Mouse (Mus musculus) cerebellum, adult 2 months (tissue): ENCODE results near the gene Tns2. TPM values are rescaled to one million over a fixed set of nuclear protein-coding genes. Genes with fewer than 3 reads are reported as not detected.
"Not testable (repeated sequence)": the region's sequence is repeated elsewhere in the genome, so short reads cannot be mapped to it uniquely, and the experiment has no call there.

Experiments used
- DNase-seq, 2 experiments: peaks; one replicate each; pipeline ENCODE4 v3.0.0; 2021
- H3K27ac ChIP-seq: fragments of 200-500 bp; 2 replicates; pipeline ENCODE4 v1.5.1; 2012; ENCODE audit warnings: low read length, control low read depth, inconsistent platforms; ENCODE audit not compliant: insufficient read depth
- H3K27me3 ChIP-seq: fragments of 200-500 bp; 2 replicates; pipeline ENCODE4 v1.6.1; 2012; ENCODE audit warnings: inconsistent platforms, mild to moderate bottlenecking, low read length, moderate library complexity; ENCODE audit not compliant: control insufficient read depth, insufficient read depth
- H3K4me1 ChIP-seq: fragments of 200-500 bp; 2 replicates; pipeline ENCODE4 v1.6.1; 2011; ENCODE audit warnings: low read length; ENCODE audit not compliant: control insufficient read depth, insufficient read depth
- H3K4me3 ChIP-seq: fragments of 200-500 bp; replicated peaks from 2 replicates; pipeline ENCODE3; 2011; ENCODE audit warnings: mild to moderate bottlenecking, low read depth, low read length, control low read depth; ENCODE audit not compliant: insufficient read depth
- CTCF ChIP-seq: fragments of 200-500 bp; IDR thresholded peaks from 2 replicates; pipeline ENCODE4 v1.5.1; 2011; ENCODE audit warnings: low read depth, mild to moderate bottlenecking, control low read depth, low read length, moderate library complexity, borderline replicate concordance; ENCODE audit not compliant: insufficient read depth
- POLR2A ChIP-seq: fragments of 200-500 bp; IDR thresholded peaks from 2 replicates; pipeline ENCODE4 v1.6.1; 2011; ENCODE audit warnings: low read length, control low read depth, borderline replicate concordance; ENCODE audit not compliant: insufficient read depth
- WGBS: fragments of 180-500 bp; shearing (Covaris S2); methylation state at CpG from one replicate; pipeline ENCODE4 v1.1.7; 2018; 5-methylcytosine and 5-hydroxymethylcytosine counted together
- polyA plus RNA-seq: library from polyadenylated mRNA; depleted of rRNA; stranded (reverse); fragments of >200 nt; gene quantifications from 2 replicates; pipeline ENCODE4 v1.2.3, GENCODE M21; 2012

Gene Tns2
- polyA plus RNA-seq, 1 experiment, result 33.7 TPM

GRCm38 (mm10) chr15:102073559-102074069 lies 26.6 kb upstream of the Tns2 start, which contains the start of gene Eif4b:
Gene Eif4b (plus strand): TSS chr15:102073773.
- no peaks in the 10 kb centered on the region for H3K4me1 ChIP-seq
- TF ChIP-seq CTCF (no peak), POLR2A (peak; percentile 52; the same call in 1 of the 2 replicates)
- peak within 1 kb of the TSS; percentile 89 for H3K4me3 ChIP-seq
- peak; percentile 98 for DNase-seq
- no peaks in the 10 kb centered on the region for H3K27me3 ChIP-seq
- WGBS, result under 1% methylated on average over 58 of the region's 58 CpGs
- H3K27ac ChIP-seq, result peak within 1 kb of the TSS; percentile 81

- under 1% methylated on average over 57 of the region's 57 CpGs for WGBS
- Histone ChIP-seq H3K27me3 (no peaks in the 10 kb centered on the region), H3K27ac (peak overlapping the region; percentile 81), H3K4me3 (peak overlapping the region; percentile 89), H3K4me1 (no peaks in the 10 kb centered on the region)
- peak in 1 of 2 experiments; percentile 67 for DNase-seq
- TF ChIP-seq CTCF, result no peak
- no peak for TF ChIP-seq POLR2A
Observed at GRCm38 (mm10) chr15:102074070-102074731, 26.0 kb upstream of the Tns2 start.

GRCm38 (mm10) chr15:102074876-102075585 lies 25.2 kb upstream of the Tns2 start:
- WGBS, result 13% methylated on average over 11 of the region's 11 CpGs
- TF ChIP-seq CTCF, result no peak
- no peak for TF ChIP-seq POLR2A

GRCm38 (mm10) chr15:102077111-102077677 lies 23.0 kb upstream of the Tns2 start:
- TF ChIP-seq CTCF, result no peak
- no peak for TF ChIP-seq POLR2A
- Histone ChIP-seq H3K4me1 (no peaks in the 10 kb centered on the region), H3K4me3 (no peak overlapping the region), H3K27ac (no peak overlapping the region), H3K27me3 (no peaks in the 10 kb centered on the region)
- DNase-seq, result no peak
- WGBS, result 83% methylated on average over 2 of the region's 2 CpGs

More at GRCm38 (mm10) chr15:102074876-102075585, 25.2 kb upstream of the Tns2 start:
- Histone ChIP-seq H3K27me3 (no peaks in the 10 kb centered on the region), H3K4me3 (no peak overlapping the region), H3K27ac (no peak overlapping the region), H3K4me1 (no peaks in the 10 kb centered on the region)
- no peak for DNase-seq

GRCm38 (mm10) chr15:102079221-102079620 lies 21.0 kb upstream of the Tns2 start:
- WGBS, result 64% methylated on average over 4 of the region's 4 CpGs

GRCm38 (mm10) chr15:102079924-102080323 lies 20.3 kb upstream of the Tns2 start:
- DNase-seq, H3K4me1 ChIP-seq, H3K27me3 ChIP-seq, H3K27ac ChIP-seq, H3K4me3 ChIP-seq: not testable (repeated sequence)
- 75% methylated on average over 8 of the region's 8 CpGs for WGBS

More at GRCm38 (mm10) chr15:102079221-102079620, 21.0 kb upstream of the Tns2 start:
- no peak for DNase-seq
- Histone ChIP-seq H3K4me1 (no peaks in the 10 kb centered on the region), H3K27me3 (no peaks in the 10 kb centered on the region), H3K27ac (no peak overlapping the region), H3K4me3 (no peak overlapping the region)
- TF ChIP-seq POLR2A, result no peak
- TF ChIP-seq CTCF, result no peak

- Histone ChIP-seq H3K27ac (no peak overlapping the region), H3K4me3 (no peak overlapping the region), H3K27me3 (no peaks in the 10 kb centered on the region), H3K4me1 (no peaks in the 10 kb centered on the region)
- WGBS, result 52% methylated on average over 2 of the region's 2 CpGs
- TF ChIP-seq CTCF, result no peak
- no peak for TF ChIP-seq POLR2A
- no peak for DNase-seq
Observed at GRCm38 (mm10) chr15:102080429-102080828, 19.8 kb upstream of the Tns2 start.

- Histone ChIP-seq H3K27ac (no peak overlapping the region), H3K4me3 (no peak overlapping the region), H3K4me1 (no peaks in the 10 kb centered on the region), H3K27me3 (no peaks in the 10 kb centered on the region)
- WGBS, result 88% methylated on average over 4 of the region's 4 CpGs
- DNase-seq, result no peak
- TF ChIP-seq POLR2A (no peak), CTCF (no peak)
Observed at GRCm38 (mm10) chr15:102082148-102082547, 18.1 kb upstream of the Tns2 start.
